Mouse (Mus musculus) midbrain, embryonic 15.5 days (tissue): ENCODE data around the gene Nos2. TPM values are rescaled to one million over a fixed set of nuclear protein-coding genes. Genes with fewer than 3 reads are reported as not detected.

Source experiments
- ATAC-seq: fragments of 200-750 bp; cut with Nextera tagmentation; replicated peaks from 2 replicates; pipeline ENCODE4 v1.8.0; 2017; ENCODE audit warnings: moderate TSS enrichment
- H3K27ac ChIP-seq: fragments of 300-500 bp; sonication (generic); 2 replicates; pipeline ENCODE4 v1.5.1; 2015; ENCODE audit warnings: mild to moderate bottlenecking, inconsistent platforms
- H3K27me3 ChIP-seq: fragments of 300-500 bp; sonication (generic); replicated peaks from 2 replicates; pipeline ENCODE4 v1.6.1; 2015; ENCODE audit warnings: inconsistent platforms
- H3K36me3 ChIP-seq: fragments of 300-500 bp; sonication (generic); replicated peaks from 2 replicates; pipeline ENCODE4 v1.6.1; 2015; ENCODE audit warnings: inconsistent platforms
- H3K4me1 ChIP-seq: fragments of 300-500 bp; sonication (generic); 2 replicates; pipeline ENCODE4 v1.6.1; 2015; ENCODE audit warnings: inconsistent platforms
- H3K4me2 ChIP-seq: fragments of 300-500 bp; sonication (generic); 2 replicates; pipeline ENCODE4 v1.6.1; 2015; ENCODE audit warnings: inconsistent platforms, mild to moderate bottlenecking, moderate library complexity
- H3K4me3 ChIP-seq: fragments of 300-500 bp; sonication (generic); 2 replicates; pipeline ENCODE4 v1.5.1; 2015; ENCODE audit warnings: mild to moderate bottlenecking, inconsistent platforms
- H3K9ac ChIP-seq: fragments of 300-500 bp; sonication (generic); 2 replicates; pipeline ENCODE4 v1.6.1; 2015; ENCODE audit warnings: mild to moderate bottlenecking, inconsistent platforms
- H3K9me3 ChIP-seq: fragments of 300-500 bp; sonication (generic); 2 replicates; pipeline ENCODE4 v1.6.1; 2016; ENCODE audit warnings: inconsistent platforms
- WGBS: fragments of 180-500 bp; shearing (Covaris S2); methylation state at CpG from one replicate; pipeline ENCODE4 v1.1.7; 2015; ENCODE audit warnings: mixed read lengths; 5-methylcytosine and 5-hydroxymethylcytosine counted together
- polyA plus RNA-seq: library from polyadenylated mRNA; unstranded; fragments of >200 nt; fragmentation: Nextera tagmentation; extraction: Ambion mirVana; gene quantifications from 2 replicates; pipeline ENCODE4 v1.2.1, GENCODE M21; 2015

Nos2 gene
- polyA plus RNA-seq, result 1.1 and 1.6 TPM in 2 replicates

DNA sequence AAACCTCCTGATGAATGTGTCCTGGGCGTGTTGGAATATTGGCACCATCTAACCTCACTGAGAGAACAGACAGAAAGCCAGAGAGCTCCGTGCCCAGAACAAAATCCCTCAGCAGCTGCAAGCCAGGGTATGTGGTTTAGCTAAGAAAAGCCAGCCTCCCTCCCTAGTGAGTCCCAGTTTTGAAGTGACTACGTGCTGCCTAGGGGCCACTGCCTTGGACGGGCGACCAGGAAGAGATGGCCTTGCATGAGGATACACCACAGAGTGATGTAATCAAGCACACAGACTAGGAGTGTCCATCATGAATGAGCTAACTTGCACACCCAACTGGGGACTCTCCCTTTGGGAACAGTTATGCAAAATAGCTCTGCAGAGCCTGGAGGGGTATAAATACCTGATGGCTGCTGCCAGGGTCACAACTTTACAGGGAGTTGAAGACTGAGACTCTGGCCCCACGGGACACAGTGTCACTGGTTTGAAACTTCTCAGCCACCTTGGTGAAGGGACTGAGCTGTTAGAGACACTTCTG, at the start of gene Nos2:
Gene Nos2 (plus strand): TSS at position 377 of the 529 bp plus-strand sequence.
- peaks cover 8% of the 10 kb centered on the region for H3K4me1 ChIP-seq
- H3K36me3 ChIP-seq, result no peaks in the 10 kb centered on the region
- H3K4me3 ChIP-seq, result no peak within 1 kb of the TSS
- peaks cover 25% of the 10 kb centered on the region for H3K27me3 ChIP-seq
- no peaks in the 10 kb centered on the region for H3K9me3 ChIP-seq
- no peak within 1 kb of the TSS for H3K9ac ChIP-seq
- H3K27ac ChIP-seq, result no peak within 1 kb of the TSS
- 57% methylated on average over 6 of the region's 6 CpGs for WGBS
- no peak within 1 kb of the TSS for H3K4me2 ChIP-seq
- ATAC-seq, result no peak

DNA sequence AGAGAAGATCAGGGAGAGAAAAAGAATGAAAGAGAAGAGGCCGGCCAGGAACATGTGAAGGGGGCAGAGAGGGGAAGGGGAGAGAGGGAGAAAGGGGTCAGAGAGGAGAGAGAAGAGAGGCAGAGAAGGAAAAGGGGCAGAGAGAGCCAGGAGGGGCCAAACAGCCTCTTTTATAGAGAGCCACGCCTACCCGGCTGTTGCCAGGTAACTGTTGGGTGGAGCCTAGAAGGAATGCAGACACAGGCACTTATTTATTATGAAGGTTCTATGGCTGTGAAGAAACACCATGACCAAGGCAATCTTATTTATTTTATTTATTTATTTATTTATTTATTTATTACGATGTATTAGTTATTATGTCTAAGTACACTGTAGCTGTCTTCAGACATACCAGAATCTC, 49.7 kb upstream of the Nos2 start:
- no peaks in the 10 kb centered on the region for H3K27me3 ChIP-seq
- WGBS, result 89% methylated on average over 4 of the region's 4 CpGs
- no peak overlapping the region for H3K9ac ChIP-seq
- no peak for ATAC-seq
- H3K4me2 ChIP-seq, result no peak overlapping the region
- H3K36me3 ChIP-seq, result no peaks in the 10 kb centered on the region
- H3K4me1 ChIP-seq, result no peaks in the 10 kb centered on the region
- H3K27ac ChIP-seq, result no peak overlapping the region
- no peak overlapping the region for H3K4me3 ChIP-seq
- no peaks in the 10 kb centered on the region for H3K9me3 ChIP-seq

DNA sequence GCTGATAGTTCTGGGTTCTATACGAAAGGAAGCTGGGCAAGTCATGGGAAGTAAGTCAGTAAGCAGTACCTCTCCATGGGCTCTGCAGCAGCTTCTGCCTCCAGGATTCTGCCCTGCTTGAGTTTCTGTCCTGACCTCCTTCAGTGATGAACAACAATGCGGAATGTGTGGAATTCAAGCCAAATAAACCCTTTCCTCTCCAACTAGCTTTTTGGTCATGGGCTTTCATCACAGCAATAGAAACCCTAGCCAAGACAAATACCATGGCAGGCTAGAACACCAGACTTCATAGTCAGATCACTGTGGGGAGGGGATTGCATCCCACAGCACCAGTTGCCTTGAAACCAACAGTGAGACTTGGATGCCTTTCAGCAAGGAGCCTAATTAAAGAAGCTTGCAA, 47.8 kb upstream of the Nos2 start:
- Histone ChIP-seq H3K9me3 (no peaks in the 10 kb centered on the region), H3K4me3 (no peak overlapping the region), H3K4me1 (no peaks in the 10 kb centered on the region), H3K27me3 (no peaks in the 10 kb centered on the region), H3K27ac (no peak overlapping the region), H3K9ac (no peak overlapping the region), H3K36me3 (no peaks in the 10 kb centered on the region), H3K4me2 (no peak overlapping the region)
- 74% methylated on average over 2 of the region's 2 CpGs for WGBS
- no peak for ATAC-seq

DNA sequence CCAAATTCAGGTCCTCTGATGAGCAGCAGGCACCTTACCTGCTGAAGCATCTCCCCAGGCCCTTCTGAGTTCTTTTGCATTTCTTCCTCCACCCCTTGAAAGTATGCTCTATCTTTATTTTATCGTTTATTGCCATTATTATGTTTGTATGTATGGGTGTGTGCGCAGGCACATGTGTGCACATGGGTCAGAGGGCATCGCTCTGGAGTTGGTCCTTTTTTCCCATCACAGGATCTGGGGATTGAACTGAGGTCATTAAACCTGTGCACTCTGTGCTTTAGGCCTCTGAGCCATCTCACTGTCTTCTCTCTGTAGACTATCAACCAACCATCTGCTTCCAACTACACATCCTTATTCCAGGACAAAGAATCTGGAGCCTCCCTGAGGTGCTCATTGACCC, 40.9 kb upstream of the Nos2 start:
- H3K36me3 ChIP-seq, result no peaks in the 10 kb centered on the region
- no peak overlapping the region for H3K4me3 ChIP-seq
- H3K4me1 ChIP-seq, result no peaks in the 10 kb centered on the region
- H3K9ac ChIP-seq, result no peak overlapping the region
- H3K9me3 ChIP-seq, result no peaks in the 10 kb centered on the region
- no peak overlapping the region for H3K27ac ChIP-seq
- no peak for ATAC-seq
- H3K4me2 ChIP-seq, result no peak overlapping the region
- no peaks in the 10 kb centered on the region for H3K27me3 ChIP-seq
- WGBS, result 93% methylated on average over 3 of the region's 3 CpGs

DNA sequence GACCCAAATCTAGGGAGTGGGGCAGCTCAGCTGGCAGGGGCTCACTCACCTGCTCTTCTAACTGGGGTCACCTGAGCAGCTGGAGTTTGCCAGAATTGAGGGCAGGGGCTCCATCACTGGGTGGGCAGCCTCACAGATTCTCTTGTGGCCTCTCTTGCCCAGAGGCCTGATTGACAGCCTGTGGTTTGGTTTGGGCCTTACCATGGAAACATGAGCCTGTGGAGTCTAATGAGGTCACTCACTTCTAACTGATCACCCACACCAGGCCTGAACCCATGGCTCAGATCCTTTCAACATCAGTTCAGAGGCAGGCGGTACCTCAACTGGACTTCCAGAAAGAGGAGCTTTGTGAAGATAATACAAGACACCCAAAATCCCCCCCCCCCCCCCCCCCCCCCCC, 33.9 kb upstream of the Nos2 start:
- Histone ChIP-seq H3K4me2 (no peak overlapping the region), H3K27me3 (no peaks in the 10 kb centered on the region), H3K9ac (no peak overlapping the region), H3K4me3 (no peak overlapping the region), H3K9me3 (no peaks in the 10 kb centered on the region), H3K4me1 (peaks cover 20% of the 10 kb centered on the region), H3K36me3 (no peaks in the 10 kb centered on the region), H3K27ac (peak overlapping the region; percentile 87)
- peak; percentile 58 for ATAC-seq
- WGBS, result 21% methylated on average over 1 of the region's 1 CpGs

DNA sequence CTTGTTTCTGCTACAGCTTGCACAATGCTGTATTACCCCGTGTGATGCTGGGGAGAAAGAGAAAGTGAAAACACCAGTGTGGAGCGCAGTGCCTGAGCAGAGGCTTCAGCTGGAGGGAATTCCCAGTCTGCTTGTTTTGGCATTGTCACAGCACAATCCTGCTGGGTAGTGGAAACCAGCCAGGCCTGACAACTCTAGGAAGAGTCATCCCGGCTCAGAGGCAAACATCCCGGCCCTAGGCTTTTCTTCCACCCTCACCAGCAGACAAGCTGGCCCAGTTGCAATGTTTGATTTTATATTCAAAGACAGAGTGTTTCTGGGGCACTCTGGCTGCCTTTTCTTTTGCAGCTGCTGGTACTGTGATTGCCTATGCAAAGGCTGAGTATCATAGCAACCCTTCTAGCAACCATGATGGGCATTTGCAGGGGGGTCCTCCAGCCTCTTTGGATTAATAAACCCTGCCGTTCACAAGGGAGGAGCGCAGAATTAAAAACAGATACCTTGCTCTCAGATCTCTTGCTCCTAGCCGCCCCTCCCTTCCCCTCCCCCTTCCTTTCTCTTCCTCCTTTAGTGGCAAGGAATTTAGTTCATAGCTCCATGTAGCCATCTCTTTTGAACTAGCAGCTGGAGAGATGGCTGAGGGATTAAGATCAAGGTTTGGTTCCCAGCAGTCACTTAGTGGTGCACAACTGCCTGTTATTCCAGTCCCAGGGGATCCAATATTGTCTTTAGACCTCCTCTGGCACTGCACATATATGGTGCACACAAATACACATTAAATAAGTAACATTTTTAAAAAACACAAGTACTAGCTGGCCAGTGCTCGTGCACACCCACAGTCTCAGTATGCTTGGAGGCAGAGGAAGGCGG, 33.2 kb upstream of the Nos2 start:
- no peak overlapping the region; the same call in 1 of the 2 replicates for H3K9ac ChIP-seq
- H3K4me2 ChIP-seq, result no peak overlapping the region
- peak overlapping the region; percentile 87 for H3K27ac ChIP-seq
- 23% methylated on average over 8 of the region's 9 CpGs for WGBS
- no peaks in the 10 kb centered on the region for H3K36me3 ChIP-seq
- no peak overlapping the region for H3K4me3 ChIP-seq
- H3K9me3 ChIP-seq, result no peaks in the 10 kb centered on the region
- peak; percentile 90 for ATAC-seq
- peaks cover 20% of the 10 kb centered on the region for H3K4me1 ChIP-seq
- no peaks in the 10 kb centered on the region for H3K27me3 ChIP-seq

DNA sequence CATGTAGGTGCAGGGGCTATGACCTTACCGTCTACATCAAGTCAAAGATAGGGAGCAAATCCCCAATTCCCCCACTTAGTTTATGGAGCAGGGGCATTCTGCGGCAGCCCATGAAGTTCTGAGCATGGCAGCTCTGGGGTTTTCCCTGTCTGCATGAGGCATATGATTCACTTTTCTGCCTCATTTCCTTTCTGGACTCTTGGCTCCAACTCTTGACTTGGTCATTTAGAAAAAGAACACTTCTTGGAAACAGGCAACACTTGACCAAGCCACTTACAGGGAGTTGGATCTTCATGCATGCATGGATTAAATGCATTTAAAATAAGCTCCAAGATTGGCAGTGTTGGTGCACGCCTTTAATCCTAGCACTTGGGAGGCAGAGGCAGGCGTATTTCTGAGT, 31.4 kb upstream of the Nos2 start:
- H3K9ac ChIP-seq, result no peak overlapping the region
- H3K9me3 ChIP-seq, result no peaks in the 10 kb centered on the region
- no peak overlapping the region for H3K27ac ChIP-seq
- no peaks in the 10 kb centered on the region for H3K36me3 ChIP-seq
- no peak for ATAC-seq
- no peaks in the 10 kb centered on the region for H3K27me3 ChIP-seq
- no peak overlapping the region for H3K4me2 ChIP-seq
- peaks cover 20% of the 10 kb centered on the region for H3K4me1 ChIP-seq
- 91% methylated on average over 4 of the region's 4 CpGs for WGBS
- H3K4me3 ChIP-seq, result no peak overlapping the region

DNA sequence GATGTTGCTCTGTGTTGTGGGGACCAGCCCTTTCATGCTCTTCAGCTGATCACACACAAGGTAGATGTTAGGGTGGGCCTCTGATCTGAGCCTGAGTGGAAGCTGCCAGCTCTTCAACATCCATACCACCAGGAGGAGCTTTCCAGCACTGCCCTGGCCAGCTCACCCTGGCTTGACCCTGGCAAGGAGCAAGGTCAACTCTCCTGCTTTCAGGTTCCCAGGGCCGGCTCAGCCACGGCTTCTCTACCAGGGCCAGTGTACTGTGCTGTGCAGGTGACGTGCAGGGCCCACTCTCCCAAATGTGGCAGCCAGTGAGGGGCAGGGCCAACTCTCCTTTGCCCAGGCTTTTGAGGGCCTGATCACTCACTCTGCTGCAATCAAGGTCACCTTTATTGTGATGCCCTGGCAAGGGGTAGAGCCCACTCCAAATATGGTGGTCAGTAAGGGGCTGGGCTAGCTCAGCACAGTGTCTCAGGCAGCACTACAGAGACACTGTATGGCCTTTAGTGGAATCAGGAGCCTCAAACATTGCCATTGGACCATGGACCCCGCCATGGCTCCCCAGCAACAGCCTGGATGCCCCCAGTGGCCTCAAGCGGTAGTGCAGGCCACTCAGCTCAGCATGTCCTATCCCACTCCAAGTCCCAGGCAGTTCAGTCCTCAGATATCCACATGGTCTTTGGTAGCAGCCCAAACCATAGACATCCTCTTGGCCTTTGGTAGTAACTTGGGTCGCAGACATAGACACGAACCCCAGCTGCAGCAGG, 24.0 kb upstream of the Nos2 start:
- Histone ChIP-seq H3K4me2 (no peak overlapping the region), H3K27ac (no peak overlapping the region), H3K27me3 (no peaks in the 10 kb centered on the region), H3K4me3 (no peak overlapping the region), H3K4me1 (no peaks in the 10 kb centered on the region), H3K36me3 (no peaks in the 10 kb centered on the region), H3K9me3 (no peaks in the 10 kb centered on the region), H3K9ac (no peak overlapping the region)
- 70% methylated on average over 7 of the region's 7 CpGs for WGBS
- ATAC-seq, result no peak

DNA sequence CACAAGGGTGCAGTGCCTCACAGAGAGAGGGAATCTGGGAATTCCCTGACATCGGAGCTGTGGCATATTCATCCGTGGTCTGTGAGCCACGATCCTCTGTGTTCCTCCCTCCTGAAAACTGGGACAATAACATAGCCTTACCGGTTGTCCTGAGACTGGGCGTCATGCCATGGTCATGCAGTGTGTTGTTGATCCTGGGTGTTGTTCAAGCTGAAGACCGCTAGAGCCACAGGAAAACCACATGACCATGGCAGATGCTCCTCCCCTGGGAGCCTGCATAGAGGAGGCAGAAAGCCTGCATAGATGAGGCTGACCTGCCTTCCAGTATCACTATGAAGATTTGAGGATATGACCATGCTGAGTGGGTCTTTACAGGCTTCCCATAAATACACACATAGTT, 5.1 kb upstream of the Nos2 start:
- H3K9ac ChIP-seq, result no peak overlapping the region
- ATAC-seq, result no peak
- H3K4me3 ChIP-seq, result no peak overlapping the region
- H3K9me3 ChIP-seq, result no peaks in the 10 kb centered on the region
- WGBS, result 82% methylated on average over 6 of the region's 6 CpGs
- no peaks in the 10 kb centered on the region for H3K36me3 ChIP-seq
- no peaks in the 10 kb centered on the region for H3K27me3 ChIP-seq
- no peaks in the 10 kb centered on the region for H3K4me1 ChIP-seq
- no peak overlapping the region for H3K4me2 ChIP-seq
- H3K27ac ChIP-seq, result no peak overlapping the region

DNA sequence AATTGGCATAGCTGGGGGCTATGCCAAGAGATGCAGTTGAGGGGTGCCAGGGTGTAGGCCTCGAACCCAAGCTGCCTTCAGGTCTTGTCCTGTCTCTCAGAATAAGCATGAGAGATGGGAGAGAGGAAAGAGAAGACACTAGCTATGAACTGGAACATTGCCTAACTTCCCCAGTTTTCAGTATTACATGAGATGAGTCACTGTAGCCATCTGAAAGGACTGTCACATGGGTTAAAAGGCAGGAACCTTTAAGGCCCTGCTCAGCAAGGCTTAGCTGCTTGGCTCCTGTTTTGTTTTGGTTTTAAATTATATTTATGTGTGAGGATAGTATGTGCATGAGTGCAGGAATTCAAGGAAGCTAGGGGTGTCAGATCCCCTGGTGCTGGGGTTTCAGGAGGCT, 4.2 kb upstream of the Nos2 start:
- Histone ChIP-seq H3K4me2 (no peak overlapping the region), H3K27me3 (no peaks in the 10 kb centered on the region), H3K4me1 (no peaks in the 10 kb centered on the region), H3K9me3 (no peaks in the 10 kb centered on the region), H3K9ac (no peak overlapping the region), H3K27ac (no peak overlapping the region), H3K4me3 (no peak overlapping the region), H3K36me3 (no peaks in the 10 kb centered on the region)
- ATAC-seq, result no peak
- WGBS, result 79% methylated on average over 1 of the region's 1 CpGs

DNA sequence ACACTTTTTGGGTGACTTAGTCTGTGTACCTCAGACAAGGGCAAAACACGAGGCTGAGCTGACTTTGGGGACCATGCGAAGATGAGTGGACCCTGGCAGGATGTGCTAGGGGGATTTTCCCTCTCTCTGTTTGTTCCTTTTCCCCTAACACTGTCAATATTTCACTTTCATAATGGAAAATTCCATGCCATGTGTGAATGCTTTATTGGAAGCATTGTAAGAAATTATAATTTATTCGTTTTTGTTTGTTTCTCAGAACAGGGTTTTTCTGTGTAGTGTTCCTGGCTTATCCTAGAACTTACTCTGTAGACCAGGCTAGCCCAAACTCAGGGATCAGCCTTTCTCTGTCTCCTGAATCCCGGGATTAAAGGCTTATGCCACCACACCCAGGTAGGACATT, 842 bp upstream of the Nos2 start:
- no peak for ATAC-seq
- Histone ChIP-seq H3K36me3 (no peaks in the 10 kb centered on the region), H3K4me2 (no peak overlapping the region), H3K9ac (no peak overlapping the region), H3K27me3 (peaks cover 18% of the 10 kb centered on the region), H3K4me1 (peaks cover 3% of the 10 kb centered on the region; the same call in 1 of the 2 replicates), H3K27ac (no peak overlapping the region), H3K4me3 (no peak overlapping the region), H3K9me3 (no peaks in the 10 kb centered on the region)
- WGBS, result 77% methylated on average over 4 of the region's 4 CpGs

DNA sequence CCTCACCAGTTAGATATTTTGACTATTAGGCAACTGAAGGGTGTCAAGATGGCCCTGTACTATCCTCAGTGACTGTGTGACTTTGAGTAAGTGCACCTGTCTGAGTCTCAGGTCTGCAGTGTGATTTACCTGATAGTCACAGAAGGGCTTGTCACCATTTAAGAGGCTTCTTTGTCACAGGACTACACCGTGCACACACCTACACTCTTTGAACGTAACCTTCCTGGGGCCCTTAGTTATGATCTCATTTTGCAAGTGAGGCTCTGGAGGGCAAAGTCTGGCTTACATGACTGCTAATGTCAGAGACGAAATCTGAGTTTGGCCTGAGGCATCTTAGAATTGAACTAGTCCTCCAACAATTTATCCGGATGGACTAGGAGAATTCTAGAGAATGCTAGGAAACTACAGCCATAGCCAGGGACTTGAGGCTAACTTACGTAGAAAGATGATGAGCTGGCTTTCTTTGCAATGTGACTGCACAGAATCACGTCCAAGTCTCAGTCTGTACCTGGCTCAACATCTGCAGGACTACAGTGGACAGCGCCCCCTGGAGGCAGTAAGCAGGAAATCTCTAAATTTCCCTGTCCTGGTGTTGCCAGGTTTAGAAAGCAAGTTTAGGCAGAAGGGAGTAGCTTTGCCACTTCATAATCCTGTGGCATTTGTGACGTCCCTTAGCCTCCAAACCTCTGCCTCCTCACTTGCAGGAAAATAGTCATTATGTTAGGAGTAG, 2.3 kb downstream of the Nos2 start:
- ATAC-seq, result no peak
- Histone ChIP-seq H3K27me3 (peaks cover 40% of the 10 kb centered on the region), H3K9me3 (no peaks in the 10 kb centered on the region), H3K4me3 (no peak overlapping the region), H3K4me1 (peaks cover 8% of the 10 kb centered on the region), H3K4me2 (no peak overlapping the region), H3K27ac (no peak overlapping the region), H3K36me3 (no peaks in the 10 kb centered on the region), H3K9ac (no peak overlapping the region)
- WGBS, result 43% methylated on average over 8 of the region's 8 CpGs
